Mouse (Mus musculus): ENCODE data around the gene 1700037H04Rik.

1700037H04Rik gene

DNA sequence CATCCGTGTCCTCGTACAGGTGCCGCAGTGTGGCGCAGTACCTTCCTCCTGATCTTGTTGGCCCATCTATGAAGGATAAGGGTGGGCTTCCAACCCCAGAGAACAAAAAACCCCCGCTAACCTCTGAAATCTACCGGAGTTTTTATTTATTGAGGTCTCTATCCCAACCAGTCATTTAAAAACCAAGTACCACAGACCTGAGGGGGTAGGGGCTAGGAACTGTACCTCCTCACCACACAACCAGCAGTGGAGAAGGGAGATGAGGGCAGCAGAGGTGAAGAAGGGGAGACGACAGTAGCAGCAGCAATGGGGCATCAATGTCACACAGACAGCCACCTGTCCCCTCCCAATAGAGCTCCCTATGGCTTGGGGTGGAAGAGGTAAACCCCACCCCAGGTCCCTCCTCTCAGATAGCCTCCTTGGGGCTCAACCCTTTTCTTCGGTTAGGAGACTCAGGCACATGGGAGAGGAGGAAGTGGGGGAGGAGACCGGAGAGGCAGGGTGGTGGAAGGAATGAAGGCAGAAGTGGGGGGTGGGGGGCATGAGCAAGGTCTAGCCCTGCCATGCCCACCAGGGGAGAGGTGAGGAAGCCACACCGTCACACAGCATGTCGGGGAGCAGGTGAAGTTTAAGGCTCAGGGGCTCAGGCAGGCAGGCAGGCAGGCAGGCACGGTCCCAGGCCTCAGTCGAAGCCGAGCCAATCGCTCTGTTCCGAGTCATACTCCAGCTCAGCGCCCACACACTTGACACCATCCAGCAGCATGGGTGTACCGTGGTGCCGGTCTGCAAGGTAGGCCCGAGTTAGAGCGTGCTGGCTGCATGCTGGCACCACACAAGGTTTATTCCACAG, 13.5 kb downstream of the 1700037H04Rik start:
- no peak for DNase-seq (ENCODE audit: low read depth, low spot score)

DNA sequence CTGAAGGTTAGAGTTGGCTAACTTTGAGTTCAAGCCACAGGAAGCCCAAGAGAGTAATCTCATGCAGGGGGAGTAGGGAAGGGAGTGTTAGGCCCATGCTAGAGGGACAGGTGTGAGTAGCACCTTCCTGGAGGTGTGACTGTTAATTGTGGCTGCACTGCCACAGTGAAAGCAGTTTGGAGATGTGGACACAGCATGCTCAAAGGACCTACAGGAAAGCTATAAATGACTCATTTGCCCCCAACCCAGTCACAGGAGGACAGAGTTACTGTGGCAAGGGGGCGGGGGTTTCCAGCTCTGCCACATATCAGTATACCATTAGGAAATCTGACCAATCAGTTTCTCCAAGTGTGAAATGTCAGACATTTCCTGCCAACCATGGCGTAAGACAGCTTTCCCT, 14.3 kb downstream of the 1700037H04Rik start:
- DNase-seq (ENCODE audit: low read depth, low spot score), result no peak

GRCm38 (mm10) chr2:131145121-131145520, 14.8 kb downstream of the 1700037H04Rik start:
- no peak for DNase-seq (ENCODE audit: low read depth, low spot score)

DNA sequence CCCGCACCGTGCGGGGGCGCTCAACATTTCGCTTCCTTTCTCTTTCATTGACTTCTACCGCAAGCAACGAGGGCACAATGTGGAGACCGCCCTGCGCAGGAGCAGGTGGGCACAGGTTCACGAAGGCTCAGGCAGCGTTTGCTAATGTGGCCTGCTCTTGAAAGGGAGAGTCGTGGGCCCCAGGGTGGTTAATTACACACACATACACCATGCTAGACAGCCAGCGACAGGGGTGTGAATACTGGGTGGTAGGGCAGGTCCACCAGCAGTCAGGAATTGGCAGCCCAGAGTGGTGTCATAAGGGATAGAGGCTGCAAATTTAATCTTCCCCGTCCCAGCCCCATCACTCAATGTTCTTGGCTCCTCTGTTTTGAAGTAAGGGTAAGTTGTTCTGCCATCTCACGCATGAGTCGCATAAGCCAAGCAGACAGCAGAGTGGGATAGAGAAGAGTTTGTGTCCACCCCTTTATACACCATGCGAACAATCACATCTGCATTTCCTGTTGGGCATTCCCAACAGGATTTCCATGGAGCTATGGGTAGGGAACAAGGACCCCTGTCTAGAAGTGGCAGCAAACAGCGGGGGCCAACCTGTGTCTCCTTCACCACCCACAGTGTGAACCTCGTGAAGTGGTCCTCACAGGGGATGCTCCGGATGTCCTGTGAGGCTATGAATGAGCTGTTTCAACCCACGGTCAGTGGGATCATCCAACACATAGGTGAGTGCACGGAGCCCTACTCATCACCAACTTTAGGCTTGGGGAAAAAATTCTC, 16.7 kb downstream of the 1700037H04Rik start:
- DNase-seq (ENCODE audit: low read depth, low spot score), result no peak

GRCm38 (mm10) chr2:131142592-131142991, 17.3 kb downstream of the 1700037H04Rik start:
- peak; percentile 58 for DNase-seq (ENCODE audit: low read depth, low spot score)

DNA sequence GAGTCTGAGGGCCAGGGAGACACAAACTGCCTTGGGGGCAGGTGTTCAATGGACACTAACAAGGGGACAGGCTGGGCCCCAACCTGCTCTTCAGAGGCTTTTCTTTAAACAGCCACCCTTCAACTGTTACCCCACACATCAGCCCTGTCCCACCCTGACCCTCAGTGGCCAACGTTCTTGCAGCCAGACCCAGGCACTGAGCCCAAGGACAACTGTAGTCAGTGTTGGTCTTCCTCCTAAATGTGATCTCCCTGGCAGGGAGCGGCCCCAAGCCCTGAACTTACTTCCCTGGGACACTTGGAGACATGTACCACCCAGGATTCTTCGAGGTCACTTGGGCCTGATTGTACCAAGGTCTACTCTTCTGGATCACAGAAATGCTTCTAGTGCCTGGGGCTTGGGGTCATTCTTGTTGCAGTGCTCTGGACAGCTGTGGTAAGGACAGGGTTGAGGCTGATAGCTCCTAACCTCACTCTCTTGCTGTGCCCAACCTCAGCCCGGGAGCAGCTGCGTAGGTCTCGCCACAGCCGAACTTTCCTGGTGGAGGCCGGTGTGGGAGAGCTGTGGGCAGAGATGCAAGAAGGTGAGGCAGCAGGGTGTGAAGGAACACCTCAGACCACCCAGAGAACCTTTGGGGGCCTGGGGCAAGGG, 18.4 kb downstream of the 1700037H04Rik start:
- DNase-seq (ENCODE audit: low read depth, low spot score), result no peak

DNA sequence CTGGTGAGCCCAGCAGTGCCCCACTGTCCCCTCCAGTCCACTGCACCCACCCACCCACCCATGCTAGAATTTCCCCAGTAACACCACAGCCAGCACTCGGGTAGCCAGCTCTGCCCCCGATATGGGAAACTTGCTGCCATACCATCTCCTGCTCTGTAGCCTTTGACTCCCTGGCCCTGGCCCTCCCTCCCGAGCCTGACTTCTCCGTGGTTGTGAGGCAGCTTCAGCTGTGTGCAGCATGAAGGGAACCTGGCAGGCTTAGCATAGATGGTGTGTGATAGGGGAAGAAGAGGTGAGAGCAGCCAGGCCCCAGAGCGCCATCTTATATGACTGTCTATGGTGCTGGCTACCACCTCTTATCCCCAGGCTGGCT, 19.4 kb downstream of the 1700037H04Rik start:
- no peak for DNase-seq (ENCODE audit: low read depth, low spot score)

- no peak for DNase-seq (ENCODE audit: low read depth, low spot score)
Observed at GRCm38 (mm10) chr2:131139886-131140532, 19.9 kb downstream of the 1700037H04Rik start.

- DNase-seq (ENCODE audit: low read depth, low spot score), result no peak
Observed at GRCm38 (mm10) chr2:131139287-131139686, 20.6 kb downstream of the 1700037H04Rik start.

DNA sequence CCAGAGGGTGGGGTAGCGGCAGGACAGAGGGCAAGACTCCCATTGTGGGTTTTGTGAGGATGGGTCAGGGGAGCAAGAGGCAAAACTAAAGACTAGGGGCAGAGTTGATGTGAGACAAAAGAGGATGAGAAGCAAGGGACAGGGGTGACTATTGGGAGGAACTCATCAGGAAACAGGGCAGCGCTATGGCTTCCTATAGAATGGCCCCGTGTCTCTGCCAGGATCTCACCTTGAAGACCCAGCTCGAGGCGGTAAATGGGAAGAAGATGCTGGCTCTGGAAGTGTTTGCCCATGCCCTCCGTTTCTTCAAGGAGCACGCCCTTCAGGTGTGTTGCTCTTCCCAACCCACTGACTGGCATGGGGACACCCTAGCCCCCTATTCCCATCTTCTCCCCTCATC, 21.1 kb downstream of the 1700037H04Rik start:
- DNase-seq (ENCODE audit: low read depth, low spot score), result no peak

GRCm38 (mm10) chr2:131138296-131138695, 21.6 kb downstream of the 1700037H04Rik start:
- no peak for DNase-seq (ENCODE audit: low read depth, low spot score)

GRCm38 (mm10) chr2:131135521-131136139, 24.3 kb downstream of the 1700037H04Rik start:
- DNase-seq (ENCODE audit: low read depth, low spot score), result no peak

GRCm38 (mm10) chr2:131134826-131135400, 25.0 kb downstream of the 1700037H04Rik start:
- no peak for DNase-seq (ENCODE audit: low read depth, low spot score)

DNA sequence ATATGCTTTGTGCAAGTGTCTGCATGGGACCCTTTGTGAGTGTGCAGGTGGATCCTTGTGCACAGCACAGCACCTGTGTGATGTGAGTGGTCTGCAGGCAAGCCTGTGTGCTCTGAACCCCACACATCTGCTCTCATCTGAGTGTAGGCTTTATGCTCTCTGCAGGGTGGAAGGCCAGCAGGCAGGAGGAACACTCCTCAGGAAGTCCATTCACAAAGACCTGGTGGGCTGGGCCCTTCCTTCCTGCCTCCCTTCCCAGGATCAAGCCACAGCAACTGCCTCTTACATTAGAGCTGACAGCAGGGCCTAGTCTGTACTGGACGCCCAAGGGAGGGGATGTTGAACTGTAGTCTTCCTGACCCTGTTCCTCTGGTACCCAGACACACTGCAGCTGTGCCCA, 25.5 kb downstream of the 1700037H04Rik start:
- no peak for DNase-seq (ENCODE audit: low read depth, low spot score)

DNA sequence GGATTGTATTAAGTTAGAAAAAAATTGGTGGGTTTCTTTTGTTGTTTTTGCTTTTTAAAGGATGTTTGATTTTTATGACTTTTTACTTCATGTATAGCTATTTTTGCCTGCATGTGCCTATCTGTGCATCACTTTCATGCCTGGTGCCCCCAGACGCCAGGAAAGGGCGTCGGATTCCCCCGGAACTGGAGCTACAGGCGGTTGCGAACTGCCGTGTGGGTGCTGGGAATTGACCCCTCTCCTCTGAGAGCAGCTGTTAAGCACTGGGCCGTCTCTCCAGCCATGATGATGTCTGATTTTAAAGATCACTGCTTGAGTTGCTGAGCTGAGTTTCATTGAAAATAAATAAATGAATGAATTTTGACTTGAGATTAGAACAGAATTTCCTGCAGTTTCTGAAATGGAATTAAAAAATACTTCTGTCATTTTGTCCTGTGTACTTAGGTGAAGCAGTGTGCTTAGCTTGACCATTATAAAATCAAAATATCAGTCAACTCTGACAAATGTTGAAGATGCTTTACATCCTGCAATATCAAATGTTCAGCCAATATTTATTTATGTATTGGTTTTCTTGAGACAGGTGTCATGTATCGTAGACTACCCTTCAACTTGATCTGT, 26.8 kb downstream of the 1700037H04Rik start, which contains the start of gene Gm11037:
Gm11037 (plus strand) TSS at position 568 of the 618 bp plus-strand sequence.
- DNase-seq (ENCODE audit: low read depth, low spot score), result no peak

DNA sequence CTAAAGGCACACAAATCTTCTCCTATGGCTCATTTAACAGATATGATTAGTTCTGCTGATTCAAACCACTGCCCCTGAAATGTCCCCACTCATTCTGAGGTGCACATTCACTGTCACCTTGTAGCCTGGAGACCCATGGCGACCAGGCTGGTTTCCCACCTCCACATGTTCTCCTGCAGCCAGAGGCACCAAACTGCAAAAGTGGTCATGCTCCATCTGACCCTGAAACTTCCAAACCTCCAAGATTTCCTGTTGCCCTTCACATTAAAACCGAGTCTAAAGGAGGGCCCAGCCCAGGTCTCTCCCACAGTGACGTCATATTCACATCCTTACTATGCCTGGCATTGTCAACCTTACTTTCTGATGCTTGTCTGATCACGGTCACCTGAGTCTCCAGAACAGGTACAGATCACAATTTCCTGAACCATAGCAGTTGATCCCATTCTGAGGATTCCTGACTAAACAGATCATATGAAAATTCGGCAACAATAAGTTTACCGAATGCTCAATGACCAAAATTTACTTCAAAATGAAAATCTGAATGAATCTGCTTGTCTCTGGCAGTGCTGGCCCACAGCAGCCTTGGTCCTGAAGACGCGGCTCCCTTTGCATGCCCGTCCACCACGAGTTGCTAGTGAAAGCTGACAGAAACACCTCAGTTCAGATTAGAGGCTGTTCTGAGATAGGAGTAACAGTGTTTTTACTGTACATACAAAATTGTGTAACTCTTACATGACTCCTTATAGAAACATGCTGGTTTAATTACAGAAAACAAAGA, 27.6 kb downstream of the 1700037H04Rik start:
- DNase-seq (ENCODE audit: low read depth, low spot score), result no peak

DNA sequence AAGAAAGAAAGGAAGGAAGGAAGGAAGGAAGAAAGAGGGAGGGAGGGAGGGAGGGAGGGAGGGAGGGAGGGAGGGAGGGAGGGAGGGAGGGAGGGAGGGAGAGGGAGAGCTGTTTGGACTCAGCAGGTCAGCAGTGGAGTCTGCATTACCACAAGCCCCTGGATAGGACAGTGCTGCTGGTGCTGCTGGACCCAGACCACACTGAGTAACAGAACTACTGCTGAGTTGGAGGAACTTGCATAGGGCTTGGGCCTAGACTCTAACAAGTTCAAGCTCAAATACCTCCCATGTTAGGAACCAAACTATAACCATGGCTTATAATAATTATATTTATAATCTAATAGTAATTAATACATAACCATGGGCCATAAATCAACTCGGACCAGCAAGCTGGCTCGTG, 29.0 kb downstream of the 1700037H04Rik start:
- no peak for DNase-seq (ENCODE audit: low read depth, low spot score)

DNA sequence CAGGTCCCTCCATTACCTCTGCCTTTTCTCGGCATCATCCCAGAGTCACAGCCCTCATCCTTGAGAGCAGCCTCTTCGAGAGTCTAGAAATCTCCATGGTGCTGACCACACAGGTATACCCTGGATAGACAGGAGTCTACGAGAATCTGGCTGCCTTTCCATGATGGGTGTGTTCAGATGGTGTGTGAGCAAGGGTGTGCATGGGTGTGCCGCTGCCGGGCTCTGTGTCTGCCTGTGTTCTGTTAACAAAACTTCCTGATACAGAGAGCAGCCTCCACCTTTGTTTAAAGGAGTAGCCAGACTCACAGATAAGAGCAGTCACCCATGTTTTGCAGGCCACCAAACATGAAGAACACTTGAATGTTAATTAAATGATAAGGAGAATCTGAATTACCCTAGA, 30.0 kb downstream of the 1700037H04Rik start:
- no peak for DNase-seq (ENCODE audit: low read depth, low spot score)

DNA sequence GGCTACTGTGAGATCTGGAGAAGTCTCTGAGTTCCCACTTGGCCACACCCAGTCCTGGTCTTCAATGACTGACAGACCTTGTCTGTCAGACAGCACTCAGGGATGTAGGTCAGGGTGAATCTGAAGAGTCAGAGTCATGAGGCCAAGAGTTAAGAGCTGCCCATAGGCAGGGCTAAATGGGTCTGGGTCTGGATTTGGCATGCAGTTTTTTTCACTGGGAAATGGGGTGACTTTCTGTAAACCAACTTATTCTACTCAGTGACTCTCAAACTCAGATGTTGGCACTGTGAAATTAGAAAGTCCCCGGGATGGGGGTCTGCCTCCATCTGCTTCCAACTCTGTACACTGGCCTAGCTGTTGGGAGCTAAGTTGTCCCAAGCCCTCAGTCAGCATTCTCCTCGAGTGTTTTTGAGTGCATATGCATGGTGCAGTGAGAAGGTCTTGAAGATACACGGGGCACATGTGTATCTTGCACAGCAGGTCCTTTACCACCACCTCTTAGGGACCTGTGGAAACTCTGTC, 31.2 kb downstream of the 1700037H04Rik start:
- DNase-seq (ENCODE audit: low read depth, low spot score), result no peak
